9 mouse cellular contexts compared by ENCODE assay signal in genomic region chr7:141059929-141060328, GRCm38 (mm10). TPM values are rescaled to one million over a fixed set of nuclear protein-coding genes. Genes with fewer than 3 reads are reported as not detected.
DNase-seq lines count a peak whose midpoint lies in the region; ATAC-seq and TF ChIP-seq lines count a peak whose summit lies in the region.
"Had no signal": no experiment of that assay in that cellular context is flagged by ENCODE, and none has a peak within 500 bp of the region (broad histone marks: within the 10 kb centered on the region; RNA-seq: fewer than 3 reads in every experiment).

No protein-coding gene starts in this region.

- TF ChIP-seq POLR2A in cerebellum, adult 2 months (IDR thresholded peaks at IDR 0.05; ENCODE audit: borderline replicate concordance, insufficient read depth, low read length), result no peak

- peaks cover 20% of the 10 kb centered on the region for H3K4me1 ChIP-seq in cerebellum, adult 2 months (ENCODE audit: control insufficient read depth, insufficient read depth, low read length)
- no peaks in the 10 kb centered on the region for H3K4me1 ChIP-seq in brown adipose tissue, adult 24 weeks (ENCODE audit: control insufficient read depth, insufficient read depth, insufficient read length, low read length)
- H3K4me1 ChIP-seq in hindbrain, postnatal 0 days (ENCODE audit: insufficient read depth, low read length), result peaks cover 14% of the 10 kb centered on the region
- peaks cover 23% of the 10 kb centered on the region for H3K4me1 ChIP-seq in midbrain, embryonic 14.5 days (ENCODE audit: control insufficient read depth, insufficient read depth, low read length)

- H3K9me3 ChIP-seq in hindbrain, postnatal 0 days (ENCODE audit: low read length), result no peaks in the 10 kb centered on the region
- no peaks in the 10 kb centered on the region; the same call in 1 of the 2 replicates for H3K9me3 ChIP-seq in midbrain, embryonic 14.5 days (ENCODE audit: control insufficient read depth, low read length)

- no peaks in the 10 kb centered on the region for H3K27me3 ChIP-seq in cerebellum, adult 2 months (ENCODE audit: control insufficient read depth, insufficient read depth, low read length)
- H3K27me3 ChIP-seq in hindbrain, postnatal 0 days (ENCODE audit: insufficient read depth, low read length), result no peaks in the 10 kb centered on the region
- no peaks in the 10 kb centered on the region for H3K27me3 ChIP-seq in midbrain, embryonic 14.5 days (ENCODE audit: control insufficient read depth, insufficient read depth, low read length)

- no peak for ATAC-seq in hindbrain, postnatal 0 days
- ATAC-seq in midbrain, embryonic 14.5 days (ENCODE audit: low FRiP score, low TSS enrichment), result 0 out of 2 replicates have a peak, but pooled peaks have one; percentile 1

- 66% methylated on average over 2 of the region's 2 CpGs for WGBS in cerebellum, adult 2 months
- 65% methylated on average over 2 of the region's 2 CpGs for WGBS in hindbrain, postnatal 0 days
- 65% methylated on average over 2 of the region's 2 CpGs for WGBS in midbrain, embryonic 14.5 days

- H3K36me3 ChIP-seq in hindbrain, postnatal 0 days (ENCODE audit: insufficient read depth, low read length), result peaks cover 14% of the 10 kb centered on the region
- peaks cover 19% of the 10 kb centered on the region for H3K36me3 ChIP-seq in midbrain, embryonic 14.5 days (ENCODE audit: control insufficient read depth, insufficient read depth, low read length)

- H3K27ac ChIP-seq in cerebellum, adult 2 months (ENCODE audit: insufficient read depth, low read length), result peak overlapping the region; percentile 91; the same call in 1 of the 2 replicates
- H3K27ac ChIP-seq in brown adipose tissue, adult 24 weeks (replicated peaks; ENCODE audit: low read depth, low read length), result 0 out of 2 replicates have a peak overlapping the region, but pooled peaks have one; percentile 24
- H3K27ac ChIP-seq in hindbrain, postnatal 0 days, result peak overlapping the region; percentile 92
- peak overlapping the region; percentile 94 for H3K27ac ChIP-seq in midbrain, embryonic 14.5 days (replicated peaks; ENCODE audit: low read depth, low read length)

- DNase-seq in cerebellum, adult 2 months, result no peak
- DNase-seq in cerebellum, postnatal 36 days, result no peak
- DNase-seq in hindbrain, postnatal 0 days (ENCODE audit: low spot score), result no peak
- DNase-seq in midbrain, embryonic 14.5 days, result no peak
- DNase-seq in urinary bladder, adult 2 months (ENCODE audit: low spot score), result no peak
- DNase-seq in urinary bladder, adult 18-20 months (ENCODE audit: low spot score in 2 of 2), result no peak
- DNase-seq in urinary bladder, postnatal 10 days (ENCODE audit: low spot score), result no peak

- peak overlapping the region; percentile 97 for H3K4me3 ChIP-seq in cerebellum, adult 2 months (replicated peaks; ENCODE audit: insufficient read depth, low read depth, low read length)
- H3K4me3 ChIP-seq in brown adipose tissue, adult 24 weeks (ENCODE audit: insufficient read depth, low read depth, low read length), result peak overlapping the region; percentile 60; the same call in 1 of the 2 replicates
- peak overlapping the region; percentile 83 for H3K4me3 ChIP-seq in hindbrain, postnatal 0 days (ENCODE audit: low read length)
- H3K4me3 ChIP-seq in midbrain, embryonic 14.5 days (replicated peaks; ENCODE audit: low read depth, low read length), result peak overlapping the region; percentile 85

- peak overlapping the region; percentile 97 for H3K9ac ChIP-seq in hindbrain, postnatal 0 days (replicated peaks; ENCODE audit: low read length)
- H3K9ac ChIP-seq in midbrain, embryonic 14.5 days (replicated peaks; ENCODE audit: low read length), result peak overlapping the region; percentile 98

- peak overlapping the region; percentile 78 for H3K4me2 ChIP-seq in hindbrain, postnatal 0 days (ENCODE audit: low read depth, low read length)
- H3K4me2 ChIP-seq in midbrain, embryonic 14.5 days (ENCODE audit: low read length), result peak overlapping the region; percentile 83

- no peak for TF ChIP-seq CTCF in cerebellum, adult 2 months (IDR thresholded peaks at IDR 0.05; ENCODE audit: borderline replicate concordance, insufficient read depth, low read depth, low read length)
- no peak for TF ChIP-seq CTCF in hindbrain, postnatal 0 days (IDR thresholded peaks at IDR 0.05; ENCODE audit: low read depth)

RNA-seq across cellular contexts. Expression of gene B4galnt4, which starts 1.0 kb away (rescaled TPM):
- 79.0 and 90.6 TPM in 2 replicates for polyA plus RNA-seq in cerebellum, adult 2 months (2012; rRNA removed)
- not detected in 2 replicates for polyA plus RNA-seq in brown adipose tissue, adult 24 weeks (2012; ENCODE audit: insufficient read depth, insufficient read length, missing spikeins)
- total RNA-seq in hindbrain, postnatal 0 days (2014; rRNA removed), result 115 and 124 TPM in 2 replicates
- polyA plus RNA-seq in hindbrain, postnatal 0 days (2015; fragmentation: Nextera tagmentation; extraction: Ambion mirVana), result 41.8 and 46.2 TPM in 2 replicates
- polyA plus RNA-seq in midbrain, embryonic 14.5 days (2014; fragmentation: Nextera tagmentation; extraction: Ambion mirVana), result 44.1 and 56.0 TPM in 2 replicates
- polyA plus RNA-seq in urinary bladder, adult 2 months (2012; rRNA removed), result 0.45 and 0.55 TPM in 2 replicates

RNA-seq across cellular contexts. Expression of gene Pkp3, which starts 18.1 kb away (rescaled TPM):
- 9.6 and 11.2 TPM in 2 replicates for polyA plus RNA-seq in cerebellum, adult 2 months (2012; rRNA removed)
- polyA plus RNA-seq in brown adipose tissue, adult 24 weeks (2012; ENCODE audit: insufficient read depth, insufficient read length, missing spikeins), result 1.6 TPM in 1 of 2 replicates, not detected in the other
- 0.58 TPM in 1 of 2 replicates, not detected in the other for total RNA-seq in hindbrain, postnatal 0 days (2014; rRNA removed)
- polyA plus RNA-seq in hindbrain, postnatal 0 days (2015; fragmentation: Nextera tagmentation; extraction: Ambion mirVana), result 0.29 TPM in 1 of 2 replicates, not detected in the other
- not detected in 2 replicates for polyA plus RNA-seq in midbrain, embryonic 14.5 days (2014; fragmentation: Nextera tagmentation; extraction: Ambion mirVana)
- polyA plus RNA-seq in urinary bladder, adult 2 months (2012; rRNA removed), result 26.5 and 27.7 TPM in 2 replicates

RNA-seq across cellular contexts. Expression of gene Gm17387, which starts 31.0 kb away (rescaled TPM):
- polyA plus RNA-seq in cerebellum, adult 2 months (2012; rRNA removed), result not detected in 2 replicates
- not detected in 2 replicates for polyA plus RNA-seq in brown adipose tissue, adult 24 weeks (2012; ENCODE audit: insufficient read depth, insufficient read length, missing spikeins)
- total RNA-seq in hindbrain, postnatal 0 days (2014; rRNA removed), result not detected in 2 replicates
- not detected in 2 replicates for polyA plus RNA-seq in hindbrain, postnatal 0 days (2015; fragmentation: Nextera tagmentation; extraction: Ambion mirVana)
- not detected in 2 replicates for polyA plus RNA-seq in midbrain, embryonic 14.5 days (2014; fragmentation: Nextera tagmentation; extraction: Ambion mirVana)
- polyA plus RNA-seq in urinary bladder, adult 2 months (2012; rRNA removed), result not detected in 2 replicates
- total RNA-seq: adrenal gland, postnatal 4 days had no signal

RNA-seq across cellular contexts. Expression of gene Sigirr, which starts 40.4 kb away (rescaled TPM):
- polyA plus RNA-seq in cerebellum, adult 2 months (2012; rRNA removed), result 2.8 and 4.1 TPM in 2 replicates
- polyA plus RNA-seq in brown adipose tissue, adult 24 weeks (2012; ENCODE audit: insufficient read depth, insufficient read length, missing spikeins), result 1.1 and 2.9 TPM in 2 replicates
- total RNA-seq in hindbrain, postnatal 0 days (2014; rRNA removed), result 1.2 and 19.5 TPM in 2 replicates
- 2.4 and 2.6 TPM in 2 replicates for polyA plus RNA-seq in hindbrain, postnatal 0 days (2015; fragmentation: Nextera tagmentation; extraction: Ambion mirVana)
- polyA plus RNA-seq in midbrain, embryonic 14.5 days (2014; fragmentation: Nextera tagmentation; extraction: Ambion mirVana), result 1.2 and 2.1 TPM in 2 replicates
- 13.8 and 15.0 TPM in 2 replicates for polyA plus RNA-seq in urinary bladder, adult 2 months (2012; rRNA removed)

RNA-seq across cellular contexts. Expression of gene Ifitm6, which starts 42.2 kb away (rescaled TPM):
- 0.56 and 0.87 TPM in 2 replicates for polyA plus RNA-seq in cerebellum, adult 2 months (2012; rRNA removed)
- 2.1 TPM in 1 of 2 replicates, not detected in the other for polyA plus RNA-seq in brown adipose tissue, adult 24 weeks (2012; ENCODE audit: insufficient read depth, insufficient read length, missing spikeins)
- total RNA-seq in hindbrain, postnatal 0 days (2014; rRNA removed), result 0.37 and 0.50 TPM in 2 replicates
- polyA plus RNA-seq in hindbrain, postnatal 0 days (2015; fragmentation: Nextera tagmentation; extraction: Ambion mirVana), result 0.67 and 0.69 TPM in 2 replicates
- polyA plus RNA-seq in midbrain, embryonic 14.5 days (2014; fragmentation: Nextera tagmentation; extraction: Ambion mirVana), result 0.34 and 0.35 TPM in 2 replicates
- 7.5 and 8.8 TPM in 2 replicates for polyA plus RNA-seq in urinary bladder, adult 2 months (2012; rRNA removed)

Comparison
In these comparisons a context has a peak if more than half of its experiments do, and no peak if none do; other contexts are left out.
1. H3K27ac ChIP-seq: peak in every context shown above with its lines; median percentile 94 in midbrain, embryonic 14.5 days; 92 in hindbrain, postnatal 0 days; 91 in cerebellum, adult 2 months; 24 in brown adipose tissue, adult 24 weeks.
2. RNA of gene B4galnt4, which starts 1.0 kb away (polyA plus RNA-seq): 79.0 to 90.6 TPM in cerebellum, adult 2 months, 44.1 to 56.0 TPM in midbrain, embryonic 14.5 days and 41.8 to 46.2 TPM in hindbrain, postnatal 0 days; 0.45 to 0.55 TPM in urinary bladder, adult 2 months and not detected in brown adipose tissue, adult 24 weeks; every median in the first group is over 10 times any median in the second.
3. Peak in every context shown above with its lines, with median percentiles within 50 percentile points of each other: H3K4me3 ChIP-seq.